Mouse (Mus musculus): Measurements from ENCODE around the gene Fcgbp.

GRCm38 (mm10) chr7:28104670-28105069 is 33.6 kb downstream of the Fcgbp start:
- TF ChIP-seq GATA1 (IDR thresholded peaks at IDR 0.05; ENCODE audit: borderline replicate concordance, low read length) (no peak), FLI1 (IDR thresholded peaks at IDR 0.05; ENCODE audit: low read length) (no peak)
